Mouse (Mus musculus) liver, adult 2 months (tissue): ENCODE data around the gene Prkch.

Source experiments
- CTCF ChIP-seq: fragments of 200-500 bp; IDR thresholded peaks from 2 replicates; pipeline ENCODE4 v1.5.1; 2011; ENCODE audit warnings: low read depth, low read length, control low read depth
- POLR2A ChIP-seq: fragments of 200-500 bp; IDR thresholded peaks from 2 replicates; pipeline ENCODE4 v1.6.1; 2011; ENCODE audit warnings: low read length, control low read depth; ENCODE audit not compliant: insufficient read depth; ENCODE audit errors: extremely low read depth

- TF ChIP-seq CTCF (no peak), POLR2A (no peak)
These were observed 111.5 kb downstream of the Prkch start for GRCm38 (mm10) chr12:73696084-73696483.
